Mouse (Mus musculus): ENCODE measurements around the gene Aebp2.

Gene Aebp2

DNA sequence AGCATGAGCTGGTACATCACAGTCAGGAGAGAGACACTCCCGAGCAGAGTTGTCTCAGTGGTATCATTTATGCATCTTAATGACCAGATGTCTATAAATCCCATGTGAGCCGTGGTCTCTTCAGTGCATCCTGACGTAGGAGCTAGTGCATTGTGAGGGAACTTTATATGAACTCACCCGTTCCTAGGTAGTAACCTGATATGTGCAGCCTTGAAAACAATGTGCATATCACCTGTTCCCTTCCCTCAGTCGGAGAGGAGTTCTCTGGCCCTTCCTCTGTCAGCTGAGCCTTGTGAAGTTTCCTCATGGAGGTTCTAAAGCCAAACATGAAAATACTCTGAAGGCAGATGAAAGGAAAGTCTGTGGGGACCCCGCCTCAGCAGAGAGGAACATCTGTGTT is 78.8 kb downstream of the Aebp2 start:
- DNase-seq: no peak

DNA sequence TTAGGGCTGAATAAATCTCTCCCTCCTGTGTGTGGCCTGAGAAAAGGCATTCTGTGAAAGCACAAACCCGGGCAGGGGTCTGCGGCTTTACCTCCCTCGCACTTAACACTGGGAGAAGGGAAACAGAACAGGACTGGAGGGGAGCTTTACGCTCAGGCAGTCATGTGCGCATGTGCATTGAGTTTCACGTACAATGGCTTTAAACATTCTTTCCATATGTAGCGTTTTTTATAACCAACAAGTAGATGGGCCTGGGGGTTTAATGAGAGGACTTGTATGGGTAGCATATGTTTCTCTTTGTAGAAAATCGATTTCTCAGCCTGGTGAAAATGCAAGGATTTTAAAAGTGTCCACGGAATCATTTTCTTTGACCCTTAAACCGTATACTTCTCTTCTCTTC is 82.7 kb downstream of the Aebp2 start:
- DNase-seq: no peak

DNA sequence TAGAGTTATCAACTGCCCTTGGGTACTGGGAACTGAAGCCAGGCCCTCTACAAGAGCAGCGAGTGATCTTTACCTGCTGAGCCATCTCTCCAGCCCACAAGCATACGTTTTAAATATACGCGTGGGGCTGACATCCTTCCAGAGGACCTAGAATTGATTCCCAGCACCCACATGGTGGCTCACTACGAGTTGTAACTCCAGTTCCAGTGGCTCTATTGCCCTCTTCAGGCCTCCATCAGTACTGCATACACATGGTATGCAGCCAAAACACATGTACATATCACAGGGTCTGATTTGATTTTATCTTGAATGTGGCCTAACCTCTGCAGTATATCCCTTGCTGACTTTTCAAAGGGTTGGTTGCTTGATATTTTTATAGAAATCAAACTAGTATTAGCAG is 83.6 kb downstream of the Aebp2 start:
- DNase-seq: no peak

DNA sequence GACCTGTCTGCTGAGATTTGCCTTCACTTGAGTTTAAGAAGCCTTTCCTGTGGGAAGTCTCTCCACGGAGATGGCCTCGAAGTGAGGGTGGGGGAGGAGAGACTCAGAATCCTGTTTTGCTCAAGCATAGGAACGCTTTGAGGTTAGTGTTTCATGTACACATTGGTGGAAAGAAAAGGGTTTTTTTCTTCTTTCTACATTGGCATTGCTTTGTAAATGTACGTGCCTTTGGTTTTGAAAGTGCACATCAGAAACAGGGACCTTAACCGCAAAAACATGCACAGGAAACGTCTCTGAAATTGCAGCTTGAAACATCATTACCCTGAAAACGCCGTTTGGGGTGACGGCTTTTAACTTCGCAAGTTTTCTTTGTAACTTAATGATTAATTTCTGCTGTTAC is 85.6 kb downstream of the Aebp2 start:
- DNase-seq: peak in 1 of 2 experiments; percentile 35

DNA sequence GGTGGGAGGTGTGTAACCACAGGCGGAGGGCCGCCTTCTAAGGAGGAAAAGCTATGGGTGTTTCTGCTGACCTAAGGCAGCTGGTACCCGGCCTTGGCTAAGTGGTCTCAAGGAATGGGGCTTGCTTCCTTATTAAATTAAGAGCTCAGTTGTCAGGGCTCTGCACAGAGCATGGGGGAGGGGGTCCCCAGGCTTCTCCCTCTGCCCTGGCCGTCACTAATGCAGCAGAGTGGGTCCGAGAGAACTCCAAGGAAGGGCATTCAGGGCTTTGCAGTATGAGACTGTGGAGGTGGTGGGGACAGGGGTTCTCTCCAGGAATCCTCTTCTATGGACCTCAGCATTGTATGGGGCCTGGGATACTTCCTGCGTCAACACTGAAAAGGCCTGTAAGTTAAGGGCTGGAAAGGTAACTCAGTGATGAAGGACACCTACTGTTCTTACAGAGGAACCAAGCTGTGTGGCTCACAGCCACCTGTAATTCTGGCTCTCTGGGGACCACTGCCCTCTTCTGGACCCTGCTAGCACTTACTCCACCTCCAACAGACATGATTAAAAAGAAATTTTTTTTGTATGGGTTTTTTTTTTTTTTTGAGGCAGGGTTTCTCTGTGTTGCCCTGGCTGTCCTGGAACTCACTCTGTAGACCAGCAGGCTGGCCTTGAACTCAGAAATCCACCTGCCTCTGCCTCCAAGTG is 87.1 kb downstream of the Aebp2 start:
- no peak for DNase-seq

DNA sequence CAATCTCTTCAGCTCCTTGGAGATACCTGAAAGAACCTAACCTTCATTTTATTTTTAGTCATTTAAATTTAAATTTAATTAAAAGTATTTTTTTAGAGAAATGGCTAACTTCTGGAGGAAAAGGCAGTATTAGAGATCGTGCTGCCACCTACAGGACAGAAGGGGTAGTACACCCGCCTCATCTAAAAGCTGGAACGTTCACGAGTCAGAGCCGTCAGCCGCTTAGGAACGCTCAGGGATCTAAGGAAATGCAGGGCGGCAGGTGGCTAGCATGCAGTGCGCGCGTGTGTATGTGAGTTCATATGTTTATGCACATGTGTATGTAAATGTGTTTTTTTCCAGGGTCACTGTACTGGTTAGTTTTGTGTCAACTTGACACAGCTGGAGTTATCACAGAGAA is 90.3 kb downstream of the Aebp2 start:
- DNase-seq: peak in 1 of 2 experiments; percentile 31

DNA sequence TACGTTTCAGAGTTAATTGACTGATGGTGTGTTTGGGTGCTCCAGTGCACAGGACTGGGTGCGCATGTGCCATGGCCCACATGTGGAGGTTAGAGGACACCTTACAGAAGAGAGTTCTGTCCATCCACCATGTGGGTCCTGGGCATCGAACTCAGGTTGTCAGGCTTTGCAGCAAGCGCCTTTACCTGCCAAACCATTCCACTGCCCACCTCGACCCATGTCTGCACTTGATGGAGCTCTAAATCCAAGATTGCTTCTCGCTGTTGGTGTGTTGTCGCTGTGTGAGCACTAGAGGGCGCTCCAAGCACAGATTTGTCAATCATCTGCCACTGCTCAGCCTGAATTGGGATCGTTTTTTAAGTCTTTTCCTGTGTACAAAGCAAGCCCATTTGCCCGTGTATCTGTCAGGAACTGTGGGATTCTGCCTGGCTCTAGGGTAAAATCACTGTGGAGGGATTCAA is 92.5 kb downstream of the Aebp2 start:
- peak; percentile 30 to 50 for DNase-seq

DNA sequence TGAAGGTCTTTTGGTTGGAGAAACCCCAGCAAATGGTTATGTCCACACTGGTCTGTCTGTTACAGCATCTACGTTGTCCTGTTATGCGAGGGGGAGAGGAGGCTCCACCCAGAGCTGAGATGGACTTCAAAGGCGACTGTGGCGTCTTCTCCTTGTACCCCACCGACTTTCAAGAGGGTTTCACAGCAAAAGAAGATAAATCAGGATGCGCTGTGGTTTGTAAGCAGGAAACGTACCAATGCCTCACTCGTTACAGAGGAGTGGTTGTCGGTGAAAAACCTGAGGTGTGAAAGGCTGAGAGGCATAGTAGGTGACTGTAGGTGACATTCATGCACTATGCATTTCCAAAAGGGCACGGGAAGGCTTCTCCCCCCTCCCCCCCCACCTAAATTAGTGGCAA is 99.6 kb downstream of the Aebp2 start:
- no peak for DNase-seq

Measured in thymus, adult 18-20 months (tissue).